Mouse (Mus musculus) stomach, embryonic 14.5 days (tissue): Measurements from ENCODE around the gene Mapre3. TPM values are rescaled to one million over a fixed set of nuclear protein-coding genes. Genes with fewer than 3 reads are reported as not detected.

Source experiments
- ATAC-seq: fragments of 200-750 bp; cut with Nextera tagmentation; 2 replicates; pipeline ENCODE4 v1.8.0; 2017; ENCODE audit warnings: low read depth, moderate TSS enrichment; ENCODE audit not compliant: insufficient number of reproducible peaks, insufficient read depth, low FRiP score
- H3K27ac ChIP-seq: fragments of 300-500 bp; sonication (generic); 2 replicates; pipeline ENCODE4 v1.5.1; 2014; ENCODE audit warnings: mild to moderate bottlenecking, low read length, moderate library complexity, mixed read lengths
- H3K27me3 ChIP-seq: fragments of 300-500 bp; sonication (generic); 2 replicates; pipeline ENCODE4 v1.6.1; 2014; ENCODE audit warnings: low read length, control low read depth, mixed read lengths; ENCODE audit not compliant: control insufficient read depth, insufficient read depth
- H3K36me3 ChIP-seq: fragments of 300-500 bp; sonication (generic); 2 replicates; pipeline ENCODE4 v1.6.1; 2014; ENCODE audit warnings: mild to moderate bottlenecking, control low read depth, low read length, moderate library complexity, mixed read lengths; ENCODE audit not compliant: control insufficient read depth, insufficient read depth
- H3K4me1 ChIP-seq: fragments of 300-500 bp; sonication (generic); 2 replicates; pipeline ENCODE4 v1.6.1; 2014; ENCODE audit warnings: low read length, control low read depth, mixed read lengths; ENCODE audit not compliant: control insufficient read depth, insufficient read depth
- H3K4me2 ChIP-seq: fragments of 300-500 bp; sonication (generic); replicated peaks from 2 replicates; pipeline ENCODE4 v1.6.1; 2014; ENCODE audit warnings: low read depth, low read length, control low read depth
- H3K4me3 ChIP-seq: fragments of 300-500 bp; sonication (generic); 2 replicates; pipeline ENCODE4 v1.5.1; 2014; ENCODE audit warnings: low read depth, low read length, control low read depth
- H3K9ac ChIP-seq: fragments of 300-500 bp; sonication (generic); replicated peaks from 2 replicates; pipeline ENCODE4 v1.6.1; 2014; ENCODE audit warnings: low read depth, mild to moderate bottlenecking, control low read depth, low read length, moderate library complexity, mixed read lengths
- H3K9me3 ChIP-seq: fragments of 300-500 bp; sonication (generic); 2 replicates; pipeline ENCODE4 v1.6.1; 2016; ENCODE audit warnings: low read depth, low read length, control low read depth; ENCODE audit not compliant: control insufficient read depth
- WGBS: fragments of 180-500 bp; shearing (Covaris S2); extraction: QIAGEN DNeasy Blood & Tissue Kit; methylation state at CpG from one replicate; pipeline ENCODE4 v1.1.7; 2014; 5-methylcytosine and 5-hydroxymethylcytosine counted together
- polyA plus RNA-seq: library from polyadenylated mRNA; unstranded; fragments of >200 nt; fragmentation: Nextera tagmentation; extraction: Ambion mirVana; gene quantifications from 2 replicates; pipeline ENCODE4 v1.2.1, GENCODE M21; 2014

Mapre3 gene
- polyA plus RNA-seq, 1 experiment from 2014 or later: 22.7 TPM

GRCm38 (mm10) chr5:30839731-30840130 is 25.3 kb downstream of the Mapre3 start:
- no peak for ATAC-seq
- WGBS: 82% methylated on average over 2 of the region's 2 CpGs
- H3K9me3 ChIP-seq: no peaks in the 10 kb centered on the region; the same call in 1 of the 2 replicates
- H3K9ac ChIP-seq: no peak overlapping the region
- H3K4me2 ChIP-seq: no peak overlapping the region
- peaks cover 2% of the 10 kb centered on the region; the same call in 1 of the 2 replicates for H3K36me3 ChIP-seq
- H3K4me3 ChIP-seq: no peak overlapping the region
- H3K4me1 ChIP-seq: no peaks in the 10 kb centered on the region
- H3K27ac ChIP-seq: no peak overlapping the region
- no peaks in the 10 kb centered on the region for H3K27me3 ChIP-seq

GRCm38 (mm10) chr5:30841896-30842295 is 27.5 kb downstream of the Mapre3 start:
- H3K4me1 ChIP-seq: no peaks in the 10 kb centered on the region
- H3K27ac ChIP-seq: no peak overlapping the region
- no peak overlapping the region for H3K4me2 ChIP-seq
- ATAC-seq: no peak
- no peaks in the 10 kb centered on the region for H3K36me3 ChIP-seq
- no peak overlapping the region for H3K9ac ChIP-seq
- H3K9me3 ChIP-seq: no peaks in the 10 kb centered on the region; the same call in 1 of the 2 replicates
- 43% methylated on average over 3 of the region's 3 CpGs for WGBS
- H3K27me3 ChIP-seq: no peaks in the 10 kb centered on the region
- H3K4me3 ChIP-seq: no peak overlapping the region

- H3K27ac ChIP-seq: peak overlapping the region; percentile 64; the same call in 1 of the 2 replicates
Observed at GRCm38 (mm10) chr5:30849891-30850555, 35.6 kb downstream of the Mapre3 start.

GRCm38 (mm10) chr5:30850556-30850925 is 36.1 kb downstream of the Mapre3 start:
- WGBS: 71% methylated on average over 2 of the region's 2 CpGs
- Histone ChIP-seq H3K4me2 (no peak overlapping the region), H3K36me3 (no peaks in the 10 kb centered on the region), H3K4me3 (no peak overlapping the region), H3K9ac (no peak overlapping the region), H3K27me3 (no peaks in the 10 kb centered on the region), H3K9me3 (no peaks in the 10 kb centered on the region), H3K4me1 (0 out of 2 replicates have a peak, but pooled peaks cover 7% of the 10 kb centered on the region), H3K27ac (peak overlapping the region; percentile 64; the same call in 1 of the 2 replicates)
- no peak for ATAC-seq

More at GRCm38 (mm10) chr5:30849891-30850555, 35.6 kb downstream of the Mapre3 start:
- peak; percentile 87 for ATAC-seq
- H3K4me2 ChIP-seq: no peak overlapping the region
- no peak overlapping the region for H3K9ac ChIP-seq
- H3K9me3 ChIP-seq: no peaks in the 10 kb centered on the region
- H3K36me3 ChIP-seq: no peaks in the 10 kb centered on the region
- no peaks in the 10 kb centered on the region for H3K27me3 ChIP-seq
- 0 out of 2 replicates have a peak, but pooled peaks cover 7% of the 10 kb centered on the region for H3K4me1 ChIP-seq
- no peak overlapping the region for H3K4me3 ChIP-seq
- 58% methylated on average over 6 of the region's 6 CpGs for WGBS

- 0 out of 2 replicates have a peak, but pooled peaks cover 7% of the 10 kb centered on the region for H3K4me1 ChIP-seq
- WGBS: 91% methylated on average over 4 of the region's 4 CpGs
- H3K27ac ChIP-seq: no peak overlapping the region
- no peaks in the 10 kb centered on the region for H3K27me3 ChIP-seq
- no peak overlapping the region for H3K4me3 ChIP-seq
- ATAC-seq: no peak
- H3K4me2 ChIP-seq: no peak overlapping the region
- H3K9me3 ChIP-seq: no peaks in the 10 kb centered on the region
- no peaks in the 10 kb centered on the region for H3K36me3 ChIP-seq
- no peak overlapping the region for H3K9ac ChIP-seq
Observed at GRCm38 (mm10) chr5:30853522-30853921, 39.1 kb downstream of the Mapre3 start.

GRCm38 (mm10) chr5:30855674-30856073 is 41.2 kb downstream of the Mapre3 start:
- WGBS: 52% methylated on average over 3 of the region's 3 CpGs
- Histone ChIP-seq H3K9ac (no peak overlapping the region), H3K36me3 (no peaks in the 10 kb centered on the region), H3K4me2 (no peak overlapping the region), H3K27ac (no peak overlapping the region), H3K9me3 (no peaks in the 10 kb centered on the region; the same call in 1 of the 2 replicates), H3K27me3 (no peaks in the 10 kb centered on the region), H3K4me1 (0 out of 2 replicates have a peak, but pooled peaks cover 4% of the 10 kb centered on the region), H3K4me3 (no peak overlapping the region)
- no peak for ATAC-seq

GRCm38 (mm10) chr5:30856124-30856523 is 41.7 kb downstream of the Mapre3 start:
- no peak overlapping the region for H3K4me3 ChIP-seq
- no peaks in the 10 kb centered on the region for H3K36me3 ChIP-seq
- H3K27me3 ChIP-seq: no peaks in the 10 kb centered on the region
- H3K4me1 ChIP-seq: no peaks in the 10 kb centered on the region
- WGBS: 81% methylated on average over 2 of the region's 2 CpGs
- no peak overlapping the region for H3K4me2 ChIP-seq
- ATAC-seq: no peak
- H3K9ac ChIP-seq: no peak overlapping the region
- H3K9me3 ChIP-seq: no peaks in the 10 kb centered on the region; the same call in 1 of the 2 replicates
- H3K27ac ChIP-seq: no peak overlapping the region

GRCm38 (mm10) chr5:30863852-30864251 is 49.4 kb downstream of the Mapre3 start:
- no peaks in the 10 kb centered on the region for H3K27me3 ChIP-seq
- 34% methylated on average over 4 of the region's 4 CpGs for WGBS
- no peak overlapping the region for H3K4me2 ChIP-seq
- no peak overlapping the region for H3K27ac ChIP-seq
- H3K9ac ChIP-seq: no peak overlapping the region
- no peaks in the 10 kb centered on the region for H3K36me3 ChIP-seq
- H3K4me1 ChIP-seq: no peaks in the 10 kb centered on the region
- H3K9me3 ChIP-seq: no peaks in the 10 kb centered on the region; the same call in 1 of the 2 replicates
- no peak overlapping the region for H3K4me3 ChIP-seq
- peak; percentile 55; the same call in 1 of the 2 replicates for ATAC-seq
